Mouse (Mus musculus) inflammation-experienced regulatory T-cells, adult 6 months (primary cell): ENCODE results near the gene Zdhhc4. TPM values are rescaled to one million over a fixed set of nuclear protein-coding genes. Genes with fewer than 3 reads are reported as not detected.

ENCODE experiments used
- ATAC-seq: one replicate; pipeline ENCODE4 v1.8.0; 2017
- polyA plus RNA-seq, 3 experiments: library from polyadenylated mRNA; unstranded; fragments of 100-300 nt; shearing (Covaris generic); gene quantifications; one replicate each; pipeline ENCODE4 v1.2.1; 2017

Gene Zdhhc4
- 10 to 100 TPM; 52.1 to 67.4 (median 67.2) TPM for polyA plus RNA-seq

GRCm38 (mm10) chr5:143328690-143329495, at the start of gene Zdhhc4:
Gene Zdhhc4, minus strand, starts transcription at chr5:143329256.
- ATAC-seq: peak; percentile 82

GRCm38 (mm10) chr5:143376156-143376555, 47.1 kb upstream of the Zdhhc4 start:
- ATAC-seq: no peak

GRCm38 (mm10) chr5:143375242-143375641, 46.2 kb upstream of the Zdhhc4 start:
- no peak for ATAC-seq

- no peak for ATAC-seq
These were observed 43.8 kb upstream of the Zdhhc4 start for GRCm38 (mm10) chr5:143372818-143373217.

GRCm38 (mm10) chr5:143371146-143371510, 42.1 kb upstream of the Zdhhc4 start:
- no peak for ATAC-seq

GRCm38 (mm10) chr5:143370416-143371145, 41.5 kb upstream of the Zdhhc4 start:
- ATAC-seq: no peak

GRCm38 (mm10) chr5:143369611-143370255, 40.7 kb upstream of the Zdhhc4 start:
- ATAC-seq: no peak

GRCm38 (mm10) chr5:143367931-143368330, 38.9 kb upstream of the Zdhhc4 start:
- ATAC-seq: no peak

GRCm38 (mm10) chr5:143363678-143364615, 34.9 kb upstream of the Zdhhc4 start:
- ATAC-seq: no peak

GRCm38 (mm10) chr5:143361428-143361827, 32.4 kb upstream of the Zdhhc4 start:
- no peak for ATAC-seq

- no peak for ATAC-seq
These were observed 30.9 kb upstream of the Zdhhc4 start for GRCm38 (mm10) chr5:143360000-143360399.

GRCm38 (mm10) chr5:143359263-143359662, 30.2 kb upstream of the Zdhhc4 start:
- ATAC-seq: no peak

GRCm38 (mm10) chr5:143357564-143357963, 28.5 kb upstream of the Zdhhc4 start:
- no peak for ATAC-seq

GRCm38 (mm10) chr5:143356686-143357388, 27.8 kb upstream of the Zdhhc4 start, which contains the start of gene Grid2ip:
Gene Grid2ip, plus strand, starts transcription at chr5:143357338.
- ATAC-seq: no peak

- ATAC-seq: no peak
These were observed 27.0 kb upstream of the Zdhhc4 start for GRCm38 (mm10) chr5:143356017-143356416.

GRCm38 (mm10) chr5:143346367-143346766, 17.3 kb upstream of the Zdhhc4 start:
- no peak for ATAC-seq

- ATAC-seq: no peak
These were observed 10.5 kb upstream of the Zdhhc4 start for GRCm38 (mm10) chr5:143339603-143340002.

- no peak for ATAC-seq
These were observed 7.5 kb upstream of the Zdhhc4 start for GRCm38 (mm10) chr5:143336559-143336958.

- no peak for ATAC-seq
These were observed 6.0 kb upstream of the Zdhhc4 start for GRCm38 (mm10) chr5:143335089-143335460.

- ATAC-seq: no peak
These were observed 5.5 kb upstream of the Zdhhc4 start for GRCm38 (mm10) chr5:143334418-143335088.

- peak; percentile 70 for ATAC-seq
These were observed 4.8 kb upstream of the Zdhhc4 start for GRCm38 (mm10) chr5:143333872-143334271.
